Mouse (Mus musculus) liver, postnatal 0 days (tissue): ENCODE results near the gene Slco4c1. TPM values are rescaled to one million over a fixed set of nuclear protein-coding genes. Genes with fewer than 3 reads are reported as not detected.

Experiments
- ATAC-seq: fragments of 200-750 bp; cut with Nextera tagmentation; 2 replicates; pipeline ENCODE4 v1.8.0; 2017; ENCODE audit warnings: mild to moderate bottlenecking, moderate library complexity
- DNase-seq: peaks from one replicate; pipeline ENCODE4 v3.0.0-alpha.2; 2016
- H3K27ac ChIP-seq: fragments of 300-500 bp; sonication (generic); 2 replicates; pipeline ENCODE4 v1.5.1; 2014; ENCODE audit warnings: antibody characterized with exemption, moderate library complexity, mild to moderate bottlenecking, low read depth
- H3K27me3 ChIP-seq: fragments of 300-500 bp; sonication (generic); 2 replicates; pipeline ENCODE4 v1.6.1; 2014; ENCODE audit warnings: low read length, control low read depth, mixed read lengths; ENCODE audit not compliant: insufficient read depth
- H3K36me3 ChIP-seq: fragments of 300-500 bp; sonication (generic); replicated peaks from 2 replicates; pipeline ENCODE4 v1.6.1; 2014; ENCODE audit warnings: mild to moderate bottlenecking, control low read depth, low read length, moderate library complexity, mixed read lengths; ENCODE audit not compliant: insufficient read depth
- H3K4me1 ChIP-seq: fragments of 300-500 bp; sonication (generic); 2 replicates; pipeline ENCODE4 v1.6.1; 2014; ENCODE audit warnings: antibody characterized with exemption, mild to moderate bottlenecking, control low read depth; ENCODE audit not compliant: insufficient read depth
- H3K4me2 ChIP-seq: fragments of 300-500 bp; sonication (generic); 2 replicates; pipeline ENCODE4 v1.6.1; 2014; ENCODE audit warnings: low read depth, mild to moderate bottlenecking, low read length, moderate library complexity, mixed read lengths
- H3K4me3 ChIP-seq: fragments of 300-500 bp; sonication (generic); 2 replicates; pipeline ENCODE4 v1.5.1; 2014; ENCODE audit warnings: low read depth, low read length
- H3K9ac ChIP-seq: fragments of 300-500 bp; sonication (generic); replicated peaks from 2 replicates; pipeline ENCODE4 v1.6.1; 2014; ENCODE audit warnings: mild to moderate bottlenecking, moderate library complexity
- H3K9me3 ChIP-seq: fragments of 300-500 bp; sonication (generic); 2 replicates; pipeline ENCODE4 v1.6.1; 2016; ENCODE audit warnings: mild to moderate bottlenecking, control low read depth, low read length, mixed read lengths
- CTCF ChIP-seq: sonication (generic); IDR thresholded peaks from 2 replicates; pipeline ENCODE4 v1.5.1; 2016; ENCODE audit warnings: antibody characterized with exemption, low read depth
- EP300 ChIP-seq: IDR thresholded peaks from 2 replicates; pipeline ENCODE4 v1.6.1; 2016; ENCODE audit warnings: antibody characterized with exemption, low read depth, mild to moderate bottlenecking
- WGBS: fragments of 180-500 bp; shearing (Covaris S2); extraction: QIAGEN DNeasy Blood & Tissue Kit; methylation state at CpG from one replicate; pipeline ENCODE4 v1.1.7; 2014; ENCODE audit not compliant: insufficient replicate concordance; 5-methylcytosine and 5-hydroxymethylcytosine counted together
- polyA plus RNA-seq: library from polyadenylated mRNA; unstranded; fragments of >200 nt; fragmentation: Nextera tagmentation; extraction: Ambion mirVana; gene quantifications from 2 replicates; pipeline ENCODE4 v1.2.1, GENCODE M21; 2015

Slco4c1 gene
- 1.1 and 1.8 TPM in 2 replicates for polyA plus RNA-seq

- Histone ChIP-seq H3K4me2 (peak within 1 kb of the TSS; percentile 75), H3K4me1 (peaks cover 3% of the 10 kb centered on the region), H3K4me3 (peak within 1 kb of the TSS; percentile 58), H3K27me3 (no peaks in the 10 kb centered on the region), H3K27ac (peak within 1 kb of the TSS; percentile 42), H3K9me3 (no peaks in the 10 kb centered on the region), H3K36me3 (no peaks in the 10 kb centered on the region), H3K9ac (peak within 1 kb of the TSS; percentile 60)
- TF ChIP-seq CTCF = no peak
- no peak for TF ChIP-seq EP300
- ATAC-seq (peak; percentile 96), DNase-seq (peak; percentile 80)
- WGBS = 2% methylated on average over 40 of the region's 40 CpGs
Measured at GRCm38 (mm10) chr1:96871528-96872360, at the start of gene Slco4c1. Gene Slco4c1 (minus strand): TSS chr1:96872171.

DNA sequence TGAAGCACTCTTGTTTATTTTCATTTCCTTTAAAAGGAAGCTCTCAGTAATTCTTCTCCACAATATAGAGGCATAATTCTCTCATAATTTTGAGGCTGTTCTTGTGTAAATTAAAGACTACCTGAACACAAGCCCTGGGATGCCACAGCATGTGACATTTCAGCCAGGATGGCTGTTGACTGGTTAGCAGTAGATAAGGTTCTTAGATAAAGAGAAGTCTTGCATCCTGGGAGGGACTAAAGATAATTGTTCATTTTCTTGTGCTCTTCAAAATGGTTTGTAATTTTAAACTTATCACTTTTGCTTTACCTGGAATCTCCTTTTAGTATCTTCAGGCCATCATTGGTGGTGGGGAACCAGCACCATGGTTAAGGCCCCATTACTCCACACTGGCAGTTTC, 45.4 kb upstream of the Slco4c1 start:
- TF ChIP-seq EP300 = no peak
- TF ChIP-seq CTCF = no peak
- H3K4me1 ChIP-seq = no peaks in the 10 kb centered on the region
- no peak overlapping the region for H3K4me3 ChIP-seq
- no peaks in the 10 kb centered on the region for H3K36me3 ChIP-seq
- no peaks in the 10 kb centered on the region for H3K27me3 ChIP-seq
- no peak for DNase-seq
- ATAC-seq = no peak
- H3K9ac ChIP-seq = no peak overlapping the region
- H3K27ac ChIP-seq = no peak overlapping the region
- H3K9me3 ChIP-seq = no peaks in the 10 kb centered on the region
- H3K4me2 ChIP-seq = no peak overlapping the region

- Histone ChIP-seq H3K27ac (no peak overlapping the region), H3K4me1 (no peaks in the 10 kb centered on the region), H3K9me3 (no peaks in the 10 kb centered on the region), H3K9ac (no peak overlapping the region), H3K4me2 (no peak overlapping the region), H3K36me3 (no peaks in the 10 kb centered on the region), H3K27me3 (no peaks in the 10 kb centered on the region), H3K4me3 (no peak overlapping the region)
- DNase-seq (peak; percentile 19), ATAC-seq (no peak)
- no peak for TF ChIP-seq CTCF
- TF ChIP-seq EP300 = no peak
Measured at GRCm38 (mm10) chr1:96883788-96884187, 11.8 kb upstream of the Slco4c1 start.

DNA sequence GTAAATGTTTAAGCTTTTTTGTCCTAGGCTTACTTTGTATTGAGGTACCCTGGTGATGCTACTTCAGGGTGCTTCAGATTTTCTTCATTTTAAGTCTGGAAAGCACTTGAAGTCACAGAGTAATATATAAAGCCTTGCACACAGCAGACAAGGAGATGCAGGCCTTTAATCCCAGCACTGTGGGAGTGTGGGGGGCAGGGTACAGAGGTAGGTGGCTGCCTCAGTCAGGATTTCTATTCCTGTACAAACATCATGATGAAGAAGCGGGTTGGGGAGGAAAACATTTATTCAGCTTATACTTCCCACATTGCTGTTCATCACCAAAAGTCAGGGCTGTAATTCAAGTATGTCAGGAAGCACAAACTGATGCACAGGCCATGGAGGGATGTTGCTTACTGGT, 6.6 kb upstream of the Slco4c1 start:
- WGBS = 82% methylated on average over 1 of the region's 1 CpGs
- no peak for ATAC-seq
- Histone ChIP-seq H3K9me3 (no peaks in the 10 kb centered on the region), H3K4me3 (no peak overlapping the region), H3K27me3 (no peaks in the 10 kb centered on the region), H3K4me2 (no peak overlapping the region), H3K4me1 (no peaks in the 10 kb centered on the region), H3K36me3 (no peaks in the 10 kb centered on the region), H3K27ac (no peak overlapping the region), H3K9ac (no peak overlapping the region)
- TF ChIP-seq EP300 (no peak), CTCF (no peak)
- DNase-seq = no peak

- DNase-seq = no peak
- no peaks in the 10 kb centered on the region for H3K9me3 ChIP-seq
- no peak overlapping the region for H3K4me3 ChIP-seq
- no peak for TF ChIP-seq CTCF
- no peak for TF ChIP-seq EP300
- no peaks in the 10 kb centered on the region for H3K27me3 ChIP-seq
- no peak overlapping the region for H3K9ac ChIP-seq
- no peak overlapping the region for H3K4me2 ChIP-seq
- 71% methylated on average over 1 of the region's 1 CpGs for WGBS
- H3K27ac ChIP-seq = no peak overlapping the region
- no peak for ATAC-seq
- no peaks in the 10 kb centered on the region for H3K36me3 ChIP-seq
- H3K4me1 ChIP-seq = peaks cover 3% of the 10 kb centered on the region
Measured at GRCm38 (mm10) chr1:96876076-96876475, 4.1 kb upstream of the Slco4c1 start.

GRCm38 (mm10) chr1:96874636-96875035, 2.7 kb upstream of the Slco4c1 start:
- H3K4me1 ChIP-seq = peaks cover 3% of the 10 kb centered on the region
- WGBS = 74% methylated on average over 1 of the region's 1 CpGs
- TF ChIP-seq CTCF (no peak), EP300 (no peak)
- no peak overlapping the region for H3K27ac ChIP-seq
- ATAC-seq (no peak), DNase-seq (no peak)
- no peak overlapping the region for H3K9ac ChIP-seq
- H3K4me3 ChIP-seq = no peak overlapping the region
- H3K27me3 ChIP-seq = no peaks in the 10 kb centered on the region
- H3K4me2 ChIP-seq = no peak overlapping the region
- H3K9me3 ChIP-seq = no peaks in the 10 kb centered on the region
- H3K36me3 ChIP-seq = no peaks in the 10 kb centered on the region

GRCm38 (mm10) chr1:96872361-96872693, 356 bp upstream of the Slco4c1 start:
- no peaks in the 10 kb centered on the region for H3K9me3 ChIP-seq
- peak overlapping the region; percentile 58 for H3K4me3 ChIP-seq
- H3K27me3 ChIP-seq = no peaks in the 10 kb centered on the region
- ATAC-seq = peak; percentile 52
- no peak for DNase-seq
- WGBS = 3% methylated on average over 10 of the region's 10 CpGs
- TF ChIP-seq CTCF = no peak
- TF ChIP-seq EP300 = no peak
- no peak overlapping the region for H3K9ac ChIP-seq
- no peaks in the 10 kb centered on the region for H3K36me3 ChIP-seq
- H3K27ac ChIP-seq = peak overlapping the region; percentile 18; the same call in 1 of the 2 replicates
- H3K4me1 ChIP-seq = peaks cover 3% of the 10 kb centered on the region
- H3K4me2 ChIP-seq = peak overlapping the region; percentile 75
